Mouse (Mus musculus): Measurements from ENCODE around the gene Prom2. TPM values are rescaled to one million over a fixed set of nuclear protein-coding genes. Genes with fewer than 3 reads are reported as not detected.

Prom2 gene
- 0.42 and 0.77 TPM in 2 replicates for polyA plus RNA-seq (2016; fragmentation: Nextera tagmentation; extraction: Ambion mirVana)

DNA sequence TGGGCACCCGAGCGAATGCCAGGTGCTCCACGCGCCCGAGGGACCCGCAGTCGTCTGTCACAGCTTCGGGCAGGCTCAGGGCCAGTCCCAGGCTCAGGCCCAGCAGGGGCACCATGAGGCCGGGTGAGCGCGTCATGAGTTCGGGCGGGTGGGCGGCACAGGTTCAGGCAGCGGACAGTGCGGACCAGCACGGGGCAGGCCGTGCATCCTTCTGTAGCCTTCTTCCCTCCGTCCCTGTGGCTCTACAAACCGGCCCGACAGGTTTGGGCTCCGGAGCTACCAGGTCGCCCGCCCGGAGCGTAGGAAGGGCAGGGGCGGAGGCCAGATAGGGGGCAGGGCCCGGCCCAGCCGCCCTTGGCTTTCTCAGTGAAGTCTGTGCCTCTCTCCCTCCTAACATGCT lies at the start of gene Prom2:
Prom2 (minus strand) TSS at position 283 of the 400 bp plus-strand sequence.
- peak within 1 kb of the TSS; percentile 2; the same call in 1 of the 2 replicates for H3K4me3 ChIP-seq

DNA sequence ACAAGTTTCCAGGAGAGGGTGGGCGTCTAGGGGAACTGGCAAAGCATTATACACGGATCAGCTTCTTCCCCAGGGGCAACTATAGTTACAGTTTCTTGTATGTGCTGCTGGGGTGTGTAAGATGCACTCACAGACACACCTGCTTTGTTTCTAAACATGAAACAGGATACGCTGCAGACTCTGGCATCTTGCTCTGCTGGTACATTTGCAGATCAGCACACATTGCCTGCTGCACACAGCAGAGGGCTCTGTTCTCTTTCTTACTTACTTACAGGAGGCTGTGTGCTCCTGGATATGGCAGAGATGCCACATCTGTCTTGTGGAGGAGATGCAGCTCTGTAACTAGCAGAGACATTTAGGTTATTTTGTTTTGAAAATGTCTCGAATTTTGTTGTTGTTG lies 49.6 kb upstream of the Prom2 start:
- Histone ChIP-seq H3K27me3 (no peaks in the 10 kb centered on the region), H3K4me2 (replicated peaks) (no peak overlapping the region), H3K27ac (no peak overlapping the region), H3K9me3 (replicated peaks) (no peaks in the 10 kb centered on the region), H3K4me1 (peaks cover 19% of the 10 kb centered on the region), H3K4me3 (no peak overlapping the region), H3K9ac (no peak overlapping the region), H3K36me3 (peaks cover 48% of the 10 kb centered on the region)
- WGBS: 78% methylated on average over 4 of the region's 4 CpGs
- ATAC-seq (ENCODE audit: low FRiP score): no peak

More for the DNA sequence above, at the start of gene Prom2:
- peaks cover 5% of the 10 kb centered on the region; the same call in 1 of the 2 replicates for H3K4me1 ChIP-seq
- WGBS: 3% methylated on average over 29 of the region's 29 CpGs
- no peaks in the 10 kb centered on the region for H3K9me3 ChIP-seq (replicated peaks)
- H3K27ac ChIP-seq: no peak within 1 kb of the TSS
- no peak for ATAC-seq (ENCODE audit: low FRiP score)
- no peaks in the 10 kb centered on the region for H3K36me3 ChIP-seq
- no peak within 1 kb of the TSS for H3K9ac ChIP-seq
- H3K4me2 ChIP-seq (replicated peaks): peak within 1 kb of the TSS; percentile 38
- H3K27me3 ChIP-seq: peaks cover 60% of the 10 kb centered on the region

DNA sequence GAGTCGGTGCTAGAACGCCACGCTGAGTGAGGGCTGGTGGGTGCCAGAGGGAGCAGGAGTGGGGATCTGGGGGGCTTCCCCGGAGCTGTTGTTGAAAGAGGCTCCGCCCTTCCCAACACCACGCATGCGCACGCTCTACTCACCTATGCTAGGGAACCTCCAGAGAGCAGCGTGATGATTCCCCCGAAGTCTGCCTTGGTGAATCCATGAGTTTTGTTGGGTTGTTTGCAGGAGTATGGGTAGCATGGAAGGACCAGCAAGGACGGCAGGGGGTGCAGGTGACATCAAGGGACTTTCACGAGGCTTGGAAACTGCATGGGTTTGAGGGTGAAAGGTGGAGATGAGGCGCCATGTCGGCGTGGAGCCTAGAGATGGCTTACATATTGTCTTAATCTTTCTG lies 48.9 kb upstream of the Prom2 start:
- no peak overlapping the region for H3K4me3 ChIP-seq
- H3K27ac ChIP-seq: no peak overlapping the region
- no peak overlapping the region for H3K4me2 ChIP-seq (replicated peaks)
- H3K9me3 ChIP-seq (replicated peaks): no peaks in the 10 kb centered on the region
- no peak overlapping the region for H3K9ac ChIP-seq
- H3K4me1 ChIP-seq: peaks cover 19% of the 10 kb centered on the region
- 74% methylated on average over 15 of the region's 15 CpGs for WGBS
- peaks cover 42% of the 10 kb centered on the region for H3K36me3 ChIP-seq
- H3K27me3 ChIP-seq: no peaks in the 10 kb centered on the region
- ATAC-seq (ENCODE audit: low FRiP score): no peak

DNA sequence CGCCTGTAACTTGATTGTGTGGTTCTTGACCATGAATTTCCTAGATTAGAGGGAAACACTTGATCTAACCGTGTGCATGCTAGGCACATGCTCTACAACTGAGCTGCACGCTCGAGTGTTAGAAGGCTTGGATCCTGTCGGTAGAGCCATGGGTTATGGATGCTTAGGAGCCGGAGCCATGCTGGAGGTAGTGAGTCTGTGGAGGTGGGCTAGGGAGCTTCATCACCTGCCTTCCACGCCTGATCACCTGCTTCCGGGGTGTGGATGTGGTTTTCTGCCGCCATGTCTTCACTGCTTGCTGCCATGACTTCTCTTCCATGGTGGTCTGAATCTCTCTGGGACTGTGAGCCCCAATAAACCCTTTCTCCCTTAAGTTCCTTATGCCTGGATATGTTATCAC lies 47.6 kb upstream of the Prom2 start:
- H3K9me3 ChIP-seq (replicated peaks): no peaks in the 10 kb centered on the region
- H3K4me2 ChIP-seq (replicated peaks): no peak overlapping the region; the same call in 1 of the 2 replicates
- no peak for ATAC-seq (ENCODE audit: low FRiP score)
- no peaks in the 10 kb centered on the region for H3K27me3 ChIP-seq
- H3K4me3 ChIP-seq: no peak overlapping the region
- H3K36me3 ChIP-seq: peaks cover 29% of the 10 kb centered on the region
- no peak overlapping the region for H3K27ac ChIP-seq
- peaks cover 25% of the 10 kb centered on the region for H3K4me1 ChIP-seq
- H3K9ac ChIP-seq: no peak overlapping the region
- WGBS: 91% methylated on average over 9 of the region's 9 CpGs

DNA sequence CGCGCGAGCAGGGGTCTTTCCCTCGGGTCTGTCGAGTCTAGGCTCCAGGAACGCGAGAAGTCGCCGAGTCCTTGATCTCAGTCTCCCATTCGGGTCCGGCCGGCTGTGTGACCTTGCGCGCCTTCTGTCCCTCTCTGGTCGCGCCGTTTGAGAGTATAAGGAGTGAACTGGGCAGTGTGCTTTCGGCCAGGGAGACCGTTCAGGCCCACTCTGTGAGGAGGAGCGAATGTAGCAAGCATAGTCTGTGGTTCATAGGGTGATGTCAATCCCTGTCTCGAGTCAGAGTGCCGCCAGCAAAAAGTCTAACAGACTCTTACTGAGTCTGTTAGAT lies 46.2 kb upstream of the Prom2 start:
- peak overlapping the region; percentile 93 for H3K27ac ChIP-seq
- peaks cover 17% of the 10 kb centered on the region for H3K36me3 ChIP-seq
- WGBS: 0% methylated on average over 22 of the region's 22 CpGs
- H3K4me2 ChIP-seq (replicated peaks): peak overlapping the region; percentile 73
- peak overlapping the region; percentile 81 for H3K9ac ChIP-seq
- peak; percentile 35 for ATAC-seq (ENCODE audit: low FRiP score)
- no peaks in the 10 kb centered on the region for H3K9me3 ChIP-seq (replicated peaks)
- H3K27me3 ChIP-seq: no peaks in the 10 kb centered on the region
- H3K4me3 ChIP-seq: peak overlapping the region; percentile 88
- H3K4me1 ChIP-seq: peaks cover 28% of the 10 kb centered on the region

DNA sequence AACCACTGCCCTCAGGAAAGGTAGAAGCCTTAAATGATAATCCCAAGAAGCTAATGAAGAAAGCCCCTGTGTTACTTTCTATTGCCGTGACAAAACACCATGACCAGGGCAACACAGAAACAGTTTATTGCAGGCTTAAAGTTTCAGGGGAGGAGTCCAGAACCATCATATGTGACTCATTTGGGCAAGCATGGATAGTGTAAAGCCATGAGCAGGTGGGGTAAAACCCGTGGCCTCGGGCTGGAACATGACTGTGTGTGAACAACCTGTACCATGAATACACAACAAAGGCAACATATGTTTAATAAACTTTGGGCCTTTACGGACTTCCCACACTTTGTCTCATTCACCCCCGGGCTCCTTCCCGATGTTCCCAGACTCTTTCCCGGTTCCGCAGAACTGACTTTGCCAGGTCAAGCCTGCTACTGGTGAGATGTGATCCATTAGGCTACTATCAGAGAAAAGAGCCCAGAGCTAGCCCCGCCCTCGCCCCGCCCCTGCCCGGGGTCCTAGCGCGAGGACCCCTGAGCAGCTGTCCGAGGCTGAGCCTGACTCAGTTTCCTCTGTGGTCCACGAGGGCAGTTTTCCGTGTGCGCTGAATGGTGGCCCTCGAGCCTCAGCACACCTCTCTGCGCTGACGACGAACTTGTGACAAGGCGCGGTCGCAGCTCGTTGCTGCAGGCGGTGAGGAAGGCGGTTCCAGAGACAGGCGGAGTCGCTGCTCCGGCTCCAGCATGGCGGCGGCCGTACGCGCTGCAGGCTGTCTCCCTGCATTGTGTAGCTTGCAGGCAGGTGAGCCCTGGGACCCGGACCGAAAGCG lies 45.6 kb upstream of the Prom2 start, which contains the start of the genes Zfp661 and Mrps5:
Zfp661 (minus strand) TSS at position 401 of the 820 bp plus-strand sequence.
Mrps5 (plus strand) TSS at position 529 of the 820 bp plus-strand sequence.
- peak within 1 kb of the TSS; percentile 81 for H3K9ac ChIP-seq

DNA sequence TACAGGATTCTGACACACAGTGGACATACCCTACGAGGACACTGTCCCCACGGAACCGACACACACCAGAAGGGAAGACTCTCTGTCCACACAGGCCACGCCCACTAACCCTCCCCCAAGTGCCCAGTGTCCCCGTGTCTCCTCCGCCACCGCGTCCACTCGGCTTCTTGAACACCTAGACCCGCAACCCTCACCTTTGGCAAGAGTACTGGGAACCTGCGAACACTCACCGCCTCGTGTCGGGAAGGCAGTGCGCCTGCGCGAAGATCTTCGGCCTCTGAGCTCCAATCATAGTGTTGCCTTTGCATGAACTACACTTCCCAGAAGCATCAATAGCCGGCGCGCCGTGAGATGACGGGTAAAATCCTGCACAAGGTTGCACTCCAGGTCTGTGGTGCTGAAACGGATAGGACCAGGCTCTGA lies 43.2 kb upstream of the Prom2 start:
- under 1% methylated on average over 24 of the region's 24 CpGs for WGBS
- Histone ChIP-seq H3K27ac (no peak overlapping the region), H3K36me3 (peaks cover 2% of the 10 kb centered on the region; the same call in 1 of the 2 replicates), H3K9me3 (replicated peaks) (no peaks in the 10 kb centered on the region), H3K4me3 (peak overlapping the region; percentile 50), H3K4me1 (peaks cover 28% of the 10 kb centered on the region), H3K4me2 (replicated peaks) (peak overlapping the region; percentile 73), H3K9ac (peak overlapping the region; percentile 67), H3K27me3 (no peaks in the 10 kb centered on the region)
- peak; percentile 87 for ATAC-seq (ENCODE audit: low FRiP score)

More for the DNA sequence above, 45.6 kb upstream of the Prom2 start, which contains the start of the genes Zfp661 and Mrps5:
- peak within 1 kb of the TSS; percentile 88 for H3K4me3 ChIP-seq
- WGBS: 6% methylated on average over 39 of the region's 39 CpGs
- H3K4me2 ChIP-seq (replicated peaks): peak within 1 kb of the TSS; percentile 73
- peak; percentile 81 for ATAC-seq (ENCODE audit: low FRiP score)
- no peaks in the 10 kb centered on the region for H3K27me3 ChIP-seq
- peaks cover 12% of the 10 kb centered on the region; the same call in 1 of the 2 replicates for H3K36me3 ChIP-seq
- peak within 1 kb of the TSS; percentile 93 for H3K27ac ChIP-seq
- H3K9me3 ChIP-seq (replicated peaks): no peaks in the 10 kb centered on the region
- H3K4me1 ChIP-seq: peaks cover 28% of the 10 kb centered on the region

DNA sequence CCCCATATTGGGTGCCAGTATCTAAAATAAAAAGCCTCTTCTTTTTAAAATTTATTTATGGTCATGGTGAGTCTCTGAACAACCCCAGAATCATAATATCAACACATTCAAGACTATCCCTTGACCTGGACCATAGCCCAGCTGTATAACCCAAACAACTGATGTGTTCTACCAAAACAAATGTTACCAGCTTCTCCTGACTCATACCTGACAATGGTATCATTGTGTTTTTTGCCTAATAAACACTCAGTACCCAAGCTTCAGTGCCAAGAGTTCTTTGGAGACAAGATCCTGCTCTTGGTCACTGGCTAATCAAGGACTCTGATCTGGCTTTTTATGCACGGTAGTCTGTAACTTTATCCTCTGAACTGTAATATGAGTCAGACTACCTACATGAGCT lies 32.1 kb upstream of the Prom2 start:
- Histone ChIP-seq H3K4me2 (replicated peaks) (no peak overlapping the region), H3K9me3 (replicated peaks) (peaks cover 7% of the 10 kb centered on the region; the same call in 1 of the 2 replicates), H3K4me1 (no peaks in the 10 kb centered on the region), H3K9ac (no peak overlapping the region), H3K4me3 (no peak overlapping the region), H3K36me3 (peaks cover 24% of the 10 kb centered on the region), H3K27me3 (no peaks in the 10 kb centered on the region), H3K27ac (no peak overlapping the region)
- no peak for ATAC-seq (ENCODE audit: low FRiP score)
- WGBS: 69% methylated on average over 1 of the region's 1 CpGs

DNA sequence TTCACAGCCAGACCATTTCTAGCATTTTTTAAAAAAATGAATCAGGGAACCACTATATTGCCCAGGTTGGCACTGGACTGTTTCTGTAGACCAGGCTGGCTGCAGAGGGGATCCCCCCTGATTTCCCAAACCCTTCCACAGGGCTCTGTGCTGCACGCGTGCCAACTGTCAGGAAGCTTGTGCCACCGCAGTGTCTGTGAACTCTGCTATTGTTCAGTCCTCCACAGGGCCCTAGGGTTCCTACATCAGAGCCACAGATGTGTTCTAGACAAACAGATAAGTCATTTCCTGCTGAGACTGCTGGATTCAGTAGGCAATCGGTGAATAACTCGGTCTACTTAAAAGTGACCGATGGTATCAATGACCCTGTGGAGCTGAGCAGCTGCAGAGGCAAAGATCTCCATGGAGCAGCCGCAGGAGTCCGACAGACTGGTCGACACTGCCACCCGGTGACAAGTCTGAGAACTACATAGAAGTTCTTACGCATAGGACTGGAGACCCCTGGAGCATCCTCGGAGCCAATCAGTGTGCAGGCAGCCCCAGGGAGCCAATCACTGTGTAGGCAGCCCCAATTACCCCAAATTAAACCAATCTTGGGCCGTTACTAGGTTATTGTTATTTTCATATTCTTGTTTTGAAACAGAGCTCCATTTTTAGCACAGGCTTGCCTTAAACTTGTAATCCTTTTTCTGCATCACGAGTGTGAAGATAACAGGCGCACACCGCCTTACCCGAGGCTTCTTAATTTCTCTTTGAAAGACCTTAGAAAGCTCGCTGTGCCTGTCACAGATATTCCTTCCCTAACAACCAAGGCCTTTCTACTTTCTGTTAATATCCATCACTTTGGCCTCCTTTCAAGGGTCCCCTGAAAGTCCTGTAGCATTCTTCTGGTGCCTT lies 18.1 kb upstream of the Prom2 start:
- H3K4me1 ChIP-seq: peaks cover 4% of the 10 kb centered on the region
- peak overlapping the region; percentile 23 for H3K4me3 ChIP-seq
- H3K27ac ChIP-seq: no peak overlapping the region
- no peaks in the 10 kb centered on the region for H3K9me3 ChIP-seq (replicated peaks)
- peak overlapping the region; percentile 45 for H3K4me2 ChIP-seq (replicated peaks)
- no peaks in the 10 kb centered on the region for H3K36me3 ChIP-seq
- H3K27me3 ChIP-seq: peaks cover 6% of the 10 kb centered on the region; the same call in 1 of the 2 replicates
- ATAC-seq (ENCODE audit: low FRiP score): peak; percentile 99
- WGBS: 13% methylated on average over 18 of the region's 18 CpGs
- 0 out of 2 replicates have a peak overlapping the region, but pooled peaks have one; percentile 24 for H3K9ac ChIP-seq

DNA sequence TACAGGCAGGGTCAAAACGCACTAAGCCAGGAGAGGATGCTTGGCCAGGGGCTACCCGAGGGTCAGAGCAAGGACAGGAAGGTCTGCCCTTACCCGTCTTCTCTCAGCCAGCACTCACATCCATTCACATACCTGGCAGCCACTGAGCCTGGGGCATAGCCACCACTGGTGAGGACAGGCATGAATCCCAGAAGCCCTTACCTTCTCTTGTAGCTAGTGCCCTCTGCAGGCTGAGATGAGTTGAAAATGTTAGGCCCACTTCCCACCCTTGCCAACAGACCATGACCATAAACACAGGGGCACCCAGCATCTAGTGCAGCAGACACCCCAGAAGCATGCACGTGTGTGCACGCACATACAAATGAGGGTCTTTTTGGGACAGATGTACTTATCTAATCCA lies 9.8 kb upstream of the Prom2 start:
- no peak; the same call in 1 of the 2 replicates for ATAC-seq (ENCODE audit: low FRiP score)
- Histone ChIP-seq H3K4me2 (replicated peaks) (no peak overlapping the region), H3K36me3 (no peaks in the 10 kb centered on the region), H3K4me1 (no peaks in the 10 kb centered on the region), H3K4me3 (no peak overlapping the region), H3K9me3 (replicated peaks) (no peaks in the 10 kb centered on the region), H3K9ac (no peak overlapping the region), H3K27ac (no peak overlapping the region), H3K27me3 (no peaks in the 10 kb centered on the region; the same call in 1 of the 2 replicates)
- WGBS: 46% methylated on average over 5 of the region's 5 CpGs

DNA sequence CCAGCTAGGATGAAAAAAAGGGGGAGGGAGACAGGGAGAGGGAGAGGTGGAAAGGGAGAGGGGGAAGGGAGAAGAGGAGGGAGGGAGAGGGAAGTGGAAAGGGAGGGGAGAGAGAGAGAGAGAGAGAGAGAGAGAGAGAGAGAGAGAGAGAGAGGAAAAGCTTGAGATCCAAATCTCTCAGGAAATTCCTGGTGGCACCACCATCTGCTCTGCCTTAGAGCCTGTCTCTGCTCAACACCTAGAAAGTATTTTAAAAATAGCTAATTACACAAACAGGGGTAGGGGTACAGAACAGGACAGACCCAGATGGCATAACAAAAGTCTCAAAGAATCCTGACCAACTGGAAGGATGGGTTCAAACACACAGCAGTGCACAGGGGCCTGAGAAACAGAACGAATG lies 9.2 kb upstream of the Prom2 start:
- H3K4me1 ChIP-seq: no peaks in the 10 kb centered on the region
- no peaks in the 10 kb centered on the region for H3K9me3 ChIP-seq (replicated peaks)
- 62% methylated on average over 1 of the region's 1 CpGs for WGBS
- H3K27me3 ChIP-seq: no peaks in the 10 kb centered on the region; the same call in 1 of the 2 replicates
- H3K9ac ChIP-seq: no peak overlapping the region
- ATAC-seq (ENCODE audit: low FRiP score): no peak
- no peak overlapping the region for H3K4me3 ChIP-seq
- no peak overlapping the region for H3K27ac ChIP-seq
- H3K4me2 ChIP-seq (replicated peaks): no peak overlapping the region
- H3K36me3 ChIP-seq: no peaks in the 10 kb centered on the region

DNA sequence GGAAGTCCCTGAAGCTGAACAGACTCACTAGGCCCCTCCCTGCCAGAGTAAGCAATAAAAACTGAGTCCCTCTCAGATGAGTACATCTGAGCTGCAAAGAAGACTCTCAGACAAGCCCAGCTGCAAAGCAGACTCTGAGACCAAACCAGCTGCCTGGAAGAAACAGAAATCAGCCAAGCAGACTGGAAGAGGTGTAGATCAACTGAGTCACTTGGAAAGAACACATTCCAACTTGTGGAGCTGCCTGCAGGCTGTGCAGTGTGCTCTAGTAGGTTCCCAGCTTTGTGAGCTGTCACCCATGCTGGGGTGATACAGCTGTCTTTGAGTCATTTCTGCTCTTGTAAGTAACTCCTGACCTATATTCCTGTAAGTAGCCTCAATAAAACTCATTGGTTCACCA lies 8.4 kb upstream of the Prom2 start:
- no peak overlapping the region for H3K4me2 ChIP-seq (replicated peaks)
- ATAC-seq (ENCODE audit: low FRiP score): no peak
- no peak overlapping the region for H3K27ac ChIP-seq

More for the DNA sequence above, 8.4 kb upstream of the Prom2 start:
- no peaks in the 10 kb centered on the region for H3K36me3 ChIP-seq
- H3K4me1 ChIP-seq: no peaks in the 10 kb centered on the region
- H3K9me3 ChIP-seq (replicated peaks): no peaks in the 10 kb centered on the region
- H3K4me3 ChIP-seq: no peak overlapping the region
- no peaks in the 10 kb centered on the region; the same call in 1 of the 2 replicates for H3K27me3 ChIP-seq
- H3K9ac ChIP-seq: no peak overlapping the region

Measured in hindbrain, embryonic 12.5 days (tissue).